Mouse (Mus musculus) hindbrain, embryonic 10.5 days (tissue): ENCODE measurements around the gene Kif3c. TPM values are rescaled to one million over a fixed set of nuclear protein-coding genes. Genes with fewer than 3 reads are reported as not detected.
"Not testable (repeated sequence)": the region's sequence is repeated elsewhere in the genome, so short reads cannot be mapped to it uniquely, and the experiment has no call there.

Experiments
- DNase-seq: peaks from one replicate; pipeline ENCODE4 v3.0.0-alpha.2; 2017; ENCODE audit warnings: low spot score
- H3K27ac ChIP-seq: fragments of 300-500 bp; sonication (generic); 2 replicates; pipeline ENCODE4 v1.5.1; 2016; ENCODE audit warnings: mild to moderate bottlenecking, moderate library complexity
- H3K27me3 ChIP-seq: fragments of 300-500 bp; sonication (generic); 2 replicates; pipeline ENCODE4 v1.6.1; 2016; ENCODE audit warnings: mild to moderate bottlenecking; ENCODE audit not compliant: poor library complexity, insufficient read depth, severe bottlenecking
- H3K36me3 ChIP-seq: fragments of 300-500 bp; sonication (generic); 2 replicates; pipeline ENCODE4 v1.6.1; 2016; ENCODE audit warnings: mild to moderate bottlenecking, moderate library complexity
- H3K4me1 ChIP-seq: fragments of 300-500 bp; sonication (generic); replicated peaks from 2 replicates; pipeline ENCODE4 v1.6.1; 2016; ENCODE audit warnings: mild to moderate bottlenecking
- H3K4me3 ChIP-seq: fragments of 300-500 bp; sonication (generic); 2 replicates; pipeline ENCODE4 v1.5.1; 2016; ENCODE audit warnings: mild to moderate bottlenecking, moderate library complexity
- H3K9me3 ChIP-seq: fragments of 300-500 bp; sonication (generic); 2 replicates; pipeline ENCODE4 v1.6.1; 2016; ENCODE audit warnings: mild to moderate bottlenecking, moderate library complexity
- WGBS: fragments of 180-500 bp; shearing (Covaris S2); methylation state at CpG from one replicate; pipeline ENCODE4 v1.1.7; 2016; 5-methylcytosine and 5-hydroxymethylcytosine counted together
- polyA plus RNA-seq: library from polyadenylated mRNA; unstranded; fragments of >200 nt; fragmentation: Nextera tagmentation; extraction: Ambion mirVana; gene quantifications from 2 replicates; pipeline ENCODE4 v1.2.1, GENCODE M21; 2016

Kif3c gene
- polyA plus RNA-seq, 1 experiment from 2014 or later: 32.5 TPM

DNA sequence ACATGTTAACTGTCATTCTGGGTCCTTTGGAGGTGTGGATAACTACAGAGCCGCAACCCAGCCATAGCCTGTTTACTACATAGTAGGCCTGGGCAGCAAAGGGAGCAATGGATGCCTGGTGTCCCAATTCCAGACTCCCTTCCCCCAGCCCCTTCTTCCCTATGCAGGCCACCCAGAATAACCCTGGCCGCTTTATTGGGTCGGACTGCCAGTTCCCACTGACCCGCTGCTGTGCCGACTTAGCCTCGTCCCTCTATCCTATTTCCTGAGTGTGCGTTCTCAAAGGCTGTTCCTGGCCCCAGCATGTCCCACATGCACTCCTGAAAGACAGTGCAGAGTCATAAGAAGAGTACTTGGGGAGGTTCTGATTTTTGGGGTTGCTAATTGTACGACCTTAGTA lies 32.0 kb downstream of the Kif3c start:
- no peaks in the 10 kb centered on the region for H3K9me3 ChIP-seq
- H3K27me3 ChIP-seq: no peaks in the 10 kb centered on the region
- H3K27ac ChIP-seq: no peak overlapping the region
- H3K4me1 ChIP-seq: peaks cover 4% of the 10 kb centered on the region; the same call in 1 of the 2 replicates
- peaks cover 84% of the 10 kb centered on the region for H3K36me3 ChIP-seq
- WGBS: 92% methylated on average over 8 of the region's 8 CpGs
- DNase-seq: no peak
- H3K4me3 ChIP-seq: no peak overlapping the region

DNA sequence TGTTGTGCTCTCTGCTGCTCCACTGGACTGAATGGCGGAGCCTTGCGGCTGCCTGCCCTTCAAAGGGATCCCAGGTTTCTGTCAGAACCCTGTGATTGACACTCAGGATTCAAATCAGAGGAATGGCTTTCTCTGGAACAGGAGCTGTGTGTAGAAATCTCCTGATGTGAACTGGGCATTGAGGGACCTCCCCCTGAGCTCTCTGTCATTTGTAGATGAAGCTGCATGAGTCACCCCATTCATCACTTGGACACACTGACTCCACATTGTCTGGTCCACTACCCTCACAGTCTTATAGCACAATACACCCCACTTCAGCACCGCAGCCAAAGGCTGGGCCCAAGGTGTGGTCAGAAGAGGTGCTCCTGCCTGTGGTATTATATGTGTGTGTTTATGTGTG lies 40.7 kb downstream of the Kif3c start:
- not testable (repeated sequence) for H3K4me1 ChIP-seq, H3K27me3 ChIP-seq, H3K9me3 ChIP-seq, DNase-seq, H3K27ac ChIP-seq, H3K4me3 ChIP-seq
- peaks cover 68% of the 10 kb centered on the region for H3K36me3 ChIP-seq
- 45% methylated on average over 3 of the region's 3 CpGs for WGBS

DNA sequence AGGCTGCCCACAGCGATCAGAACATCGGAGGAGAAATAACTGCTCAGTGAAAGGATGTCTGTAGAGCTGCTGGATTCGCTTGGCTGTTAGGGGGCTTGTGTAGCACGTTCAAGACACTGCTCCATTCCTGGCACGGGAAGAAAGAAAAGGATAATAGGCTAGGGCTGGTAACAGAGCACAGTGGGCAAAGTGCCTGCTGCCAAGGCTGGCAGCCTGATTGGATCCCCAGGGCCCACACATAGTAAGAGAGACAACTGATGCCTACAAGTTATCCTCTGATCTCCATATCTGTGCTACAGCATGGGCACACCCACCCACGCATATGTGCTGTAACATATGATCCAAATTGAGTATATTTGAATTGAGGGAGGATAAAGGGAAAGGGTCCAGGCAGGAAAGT lies 41.7 kb downstream of the Kif3c start:
- no peak for DNase-seq

DNA sequence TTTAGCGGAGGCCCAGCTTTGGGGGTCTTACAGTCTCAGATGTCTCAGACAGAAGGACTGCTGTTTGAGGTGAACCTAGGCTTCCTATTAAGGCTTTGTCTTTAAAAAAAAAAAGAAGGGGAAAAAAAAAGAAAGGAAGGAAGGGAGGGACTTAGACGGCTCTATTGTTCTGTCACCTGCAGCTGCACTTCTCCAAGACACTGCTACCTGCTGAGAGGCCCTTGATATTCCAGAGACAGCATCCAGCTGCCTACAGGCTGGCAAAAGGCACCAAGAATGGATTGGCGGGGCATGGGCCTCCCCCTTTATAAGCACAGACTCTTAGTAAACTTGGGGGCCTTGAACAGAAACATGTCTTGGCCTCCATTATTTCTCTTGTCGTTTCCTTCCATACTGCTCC lies 50.0 kb downstream of the Kif3c start:
- H3K27ac ChIP-seq: no peak overlapping the region
- no peaks in the 10 kb centered on the region for H3K27me3 ChIP-seq
- H3K36me3 ChIP-seq: peaks cover 56% of the 10 kb centered on the region
- DNase-seq: no peak
- H3K4me3 ChIP-seq: no peak overlapping the region
- peaks cover 6% of the 10 kb centered on the region; the same call in 1 of the 2 replicates for H3K9me3 ChIP-seq
- WGBS: 91% methylated on average over 4 of the region's 4 CpGs
- no peaks in the 10 kb centered on the region for H3K4me1 ChIP-seq

More for the DNA sequence above, 41.7 kb downstream of the Kif3c start:
- peaks cover 66% of the 10 kb centered on the region for H3K36me3 ChIP-seq
- no peaks in the 10 kb centered on the region for H3K27me3 ChIP-seq
- no peaks in the 10 kb centered on the region for H3K9me3 ChIP-seq
- no peak overlapping the region for H3K27ac ChIP-seq
- H3K4me3 ChIP-seq: no peak overlapping the region
- 90% methylated on average over 6 of the region's 6 CpGs for WGBS
- H3K4me1 ChIP-seq: no peaks in the 10 kb centered on the region

DNA sequence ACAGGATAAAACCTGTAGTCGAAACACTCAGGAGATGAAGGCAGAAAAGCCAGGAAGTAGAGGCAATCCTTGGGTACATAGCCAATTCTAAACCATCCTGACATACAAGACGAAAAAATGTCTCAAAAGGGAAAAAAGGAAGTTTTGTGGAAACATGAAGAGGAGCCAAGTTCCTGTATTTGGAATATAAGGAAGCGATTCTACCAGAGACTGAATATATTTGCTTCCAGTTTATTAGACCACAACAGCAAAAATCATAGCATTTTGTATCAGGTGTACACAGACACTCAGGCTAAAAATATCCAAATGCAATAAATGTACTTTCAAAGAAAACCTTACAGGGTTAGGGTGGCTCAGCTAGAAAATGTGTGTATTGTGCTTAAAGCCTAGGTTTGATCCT lies 53.8 kb downstream of the Kif3c start:
- WGBS: 92% methylated on average over 3 of the region's 3 CpGs
- Histone ChIP-seq H3K4me1 (no peaks in the 10 kb centered on the region), H3K4me3 (no peak overlapping the region), H3K27ac (no peak overlapping the region), H3K9me3 (peaks cover 6% of the 10 kb centered on the region; the same call in 1 of the 2 replicates), H3K36me3 (peaks cover 80% of the 10 kb centered on the region), H3K27me3 (no peaks in the 10 kb centered on the region)
- no peak for DNase-seq

DNA sequence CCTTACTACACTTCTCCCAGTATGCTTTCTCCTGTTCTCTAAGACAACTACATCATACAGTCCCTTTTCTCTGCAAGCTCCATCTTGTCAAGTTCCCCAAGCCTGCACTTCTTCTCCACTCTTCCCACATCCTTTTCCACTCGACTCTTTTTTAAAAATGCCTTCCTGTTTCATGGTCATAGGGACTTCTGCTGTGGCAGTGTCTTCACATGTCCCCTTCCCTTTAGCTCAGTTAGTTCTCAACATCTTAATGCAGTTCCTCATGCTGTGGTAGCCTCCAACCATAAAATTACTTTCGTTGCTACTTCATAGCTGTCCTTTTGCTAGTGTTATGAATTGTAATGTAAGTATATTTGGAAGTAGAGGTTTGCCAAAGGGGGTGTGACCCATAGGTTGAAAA lies 55.6 kb downstream of the Kif3c start:
- 90% methylated on average over 2 of the region's 2 CpGs for WGBS
- H3K36me3 ChIP-seq: peaks cover 69% of the 10 kb centered on the region
- DNase-seq: no peak

DNA sequence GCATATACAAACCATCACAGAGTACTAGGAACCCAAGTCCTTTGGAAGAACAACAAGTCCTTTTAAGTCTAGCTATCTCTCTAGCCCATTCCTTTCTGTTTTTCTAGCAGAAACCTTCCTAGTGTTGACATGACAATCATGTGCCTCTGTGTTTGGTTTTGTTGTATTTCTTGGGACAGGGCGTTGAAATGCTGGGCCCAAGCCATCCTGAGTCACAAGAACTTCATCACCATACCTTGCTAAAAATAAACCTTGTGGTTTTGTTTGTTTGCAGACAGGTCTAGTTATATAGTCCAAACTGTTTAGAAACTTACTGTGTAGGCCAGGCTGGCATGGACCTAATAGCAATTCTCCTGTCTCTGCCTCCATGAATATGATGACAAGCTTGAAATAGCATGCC lies 57.9 kb downstream of the Kif3c start:
- no peak for DNase-seq
- 97% methylated on average over 1 of the region's 1 CpGs for WGBS
- no peak overlapping the region for H3K27ac ChIP-seq
- no peaks in the 10 kb centered on the region for H3K9me3 ChIP-seq
- no peak overlapping the region for H3K4me3 ChIP-seq
- peaks cover 48% of the 10 kb centered on the region for H3K36me3 ChIP-seq
- no peaks in the 10 kb centered on the region for H3K27me3 ChIP-seq
- H3K4me1 ChIP-seq: peaks cover 19% of the 10 kb centered on the region

More for the DNA sequence above, 55.6 kb downstream of the Kif3c start:
- H3K4me1 ChIP-seq: peaks cover 14% of the 10 kb centered on the region
- H3K27me3 ChIP-seq: no peaks in the 10 kb centered on the region
- no peak overlapping the region for H3K27ac ChIP-seq
- H3K9me3 ChIP-seq: no peaks in the 10 kb centered on the region
- H3K4me3 ChIP-seq: no peak overlapping the region

DNA sequence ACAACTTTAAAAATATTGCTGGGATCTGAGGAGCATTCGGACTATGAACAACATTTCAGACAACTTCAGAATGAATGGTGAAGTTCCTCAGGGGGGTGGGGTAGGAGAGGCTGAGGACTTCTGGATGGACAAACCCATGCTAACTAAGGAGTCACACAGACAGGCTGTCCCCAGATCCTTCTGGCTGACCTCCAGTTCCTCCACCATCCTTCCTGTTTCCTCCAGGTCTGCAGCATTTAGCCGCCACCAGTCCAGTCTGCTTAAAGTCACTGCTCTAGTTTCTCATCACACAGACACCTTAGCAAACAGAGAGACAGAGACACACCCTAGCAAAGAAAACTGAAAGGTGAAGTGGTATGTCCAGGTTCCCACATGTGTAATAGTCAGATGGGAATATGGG lies 59.2 kb downstream of the Kif3c start:
- H3K4me3 ChIP-seq: no peak overlapping the region
- H3K27ac ChIP-seq: no peak overlapping the region
- 89% methylated on average over 2 of the region's 2 CpGs for WGBS
- no peaks in the 10 kb centered on the region for H3K27me3 ChIP-seq
- H3K4me1 ChIP-seq: peaks cover 25% of the 10 kb centered on the region
- no peak for DNase-seq
- no peaks in the 10 kb centered on the region for H3K9me3 ChIP-seq
- H3K36me3 ChIP-seq: peaks cover 40% of the 10 kb centered on the region

DNA sequence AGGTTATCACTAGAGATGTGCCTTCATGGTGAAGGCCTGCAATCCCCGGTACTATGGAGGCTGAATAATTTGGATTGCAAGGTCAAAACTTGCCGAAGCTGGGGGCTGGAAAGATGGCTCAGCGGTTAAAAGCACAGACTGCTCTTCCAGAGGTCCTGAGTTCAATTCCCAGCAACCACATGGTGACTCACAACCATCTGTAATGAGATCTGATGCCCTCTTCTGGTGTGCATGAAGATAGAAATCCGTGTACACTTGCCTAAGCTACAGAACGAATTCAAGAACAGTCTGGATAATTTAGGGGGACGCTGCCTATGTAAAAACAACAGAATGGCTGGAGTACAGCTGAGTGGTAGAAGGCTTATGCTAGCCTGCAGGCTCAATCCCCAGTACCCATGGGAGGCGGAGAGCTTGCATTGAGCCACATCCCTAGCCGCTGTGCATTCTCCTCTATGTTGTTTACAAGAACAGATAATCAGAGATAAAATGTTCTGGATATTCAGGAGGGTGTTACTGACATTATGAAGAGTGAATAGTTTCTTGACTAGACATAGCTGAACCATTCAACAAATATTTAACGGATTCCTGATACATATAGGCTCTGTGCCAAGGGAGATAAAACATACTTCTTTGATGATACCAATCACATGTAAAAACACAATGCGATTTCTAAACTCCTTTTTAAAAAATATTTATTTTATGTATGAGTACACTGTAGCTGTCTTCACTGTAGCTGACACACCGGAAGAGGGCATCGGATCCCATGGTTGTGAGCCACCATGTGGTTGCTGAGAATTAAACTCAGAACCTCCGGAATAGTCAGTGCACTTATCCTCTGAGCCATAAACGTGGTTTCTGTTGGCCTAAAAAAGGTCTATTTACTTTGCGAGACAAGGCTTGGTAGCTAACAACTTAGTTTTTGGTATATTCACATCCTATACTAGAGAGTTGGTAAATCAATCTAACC lies 60.7 kb downstream of the Kif3c start:
- H3K27ac ChIP-seq: peak overlapping the region; percentile 97
- peak overlapping the region; percentile 76 for H3K4me3 ChIP-seq
- DNase-seq: peak; percentile 19
- H3K4me1 ChIP-seq: peaks cover 25% of the 10 kb centered on the region
- no peaks in the 10 kb centered on the region for H3K27me3 ChIP-seq
- 49% methylated on average over 15 of the region's 15 CpGs for WGBS
- no peaks in the 10 kb centered on the region for H3K9me3 ChIP-seq
- peaks cover 34% of the 10 kb centered on the region for H3K36me3 ChIP-seq

DNA sequence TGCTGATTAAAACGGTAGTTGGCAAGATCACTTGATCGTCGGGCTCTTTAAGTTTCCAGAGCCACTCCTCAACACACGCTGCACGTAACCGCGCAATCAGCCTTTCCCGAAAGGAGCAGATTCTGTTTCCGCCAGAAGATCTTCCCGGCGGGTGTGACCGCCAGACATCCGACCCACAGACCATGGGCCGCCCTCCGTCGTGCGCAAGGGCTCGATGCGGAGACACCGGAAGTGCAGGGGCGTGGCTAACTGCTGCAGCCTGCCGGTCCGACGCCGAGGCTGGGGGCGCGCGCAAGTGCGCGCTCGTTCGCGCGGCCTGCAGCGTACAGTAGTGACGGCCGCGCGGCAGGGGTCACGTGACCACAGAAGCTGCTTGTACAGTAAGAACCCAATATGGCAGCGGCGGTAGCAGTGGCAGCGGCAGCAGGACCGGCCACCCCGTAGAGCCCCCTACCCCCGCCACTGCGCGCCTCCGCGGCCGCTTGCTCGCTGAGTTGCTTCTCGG lies 61.6 kb downstream of the Kif3c start, which contains the start of gene Asxl2:
Asxl2 (plus strand) TSS at position 328 of the 505 bp plus-strand sequence.
- H3K9me3 ChIP-seq: no peaks in the 10 kb centered on the region
- under 1% methylated on average over 53 of the region's 53 CpGs for whole genome bisulfite sequencing
- DNase-seq: peak; percentile 98
- peak within 1 kb of the TSS; percentile 97 for H3K27ac ChIP-seq
- H3K4me1 ChIP-seq: peaks cover 25% of the 10 kb centered on the region
- peaks cover 29% of the 10 kb centered on the region for H3K36me3 ChIP-seq
- H3K4me3 ChIP-seq: peak within 1 kb of the TSS; percentile 76
- no peaks in the 10 kb centered on the region for H3K27me3 ChIP-seq

DNA sequence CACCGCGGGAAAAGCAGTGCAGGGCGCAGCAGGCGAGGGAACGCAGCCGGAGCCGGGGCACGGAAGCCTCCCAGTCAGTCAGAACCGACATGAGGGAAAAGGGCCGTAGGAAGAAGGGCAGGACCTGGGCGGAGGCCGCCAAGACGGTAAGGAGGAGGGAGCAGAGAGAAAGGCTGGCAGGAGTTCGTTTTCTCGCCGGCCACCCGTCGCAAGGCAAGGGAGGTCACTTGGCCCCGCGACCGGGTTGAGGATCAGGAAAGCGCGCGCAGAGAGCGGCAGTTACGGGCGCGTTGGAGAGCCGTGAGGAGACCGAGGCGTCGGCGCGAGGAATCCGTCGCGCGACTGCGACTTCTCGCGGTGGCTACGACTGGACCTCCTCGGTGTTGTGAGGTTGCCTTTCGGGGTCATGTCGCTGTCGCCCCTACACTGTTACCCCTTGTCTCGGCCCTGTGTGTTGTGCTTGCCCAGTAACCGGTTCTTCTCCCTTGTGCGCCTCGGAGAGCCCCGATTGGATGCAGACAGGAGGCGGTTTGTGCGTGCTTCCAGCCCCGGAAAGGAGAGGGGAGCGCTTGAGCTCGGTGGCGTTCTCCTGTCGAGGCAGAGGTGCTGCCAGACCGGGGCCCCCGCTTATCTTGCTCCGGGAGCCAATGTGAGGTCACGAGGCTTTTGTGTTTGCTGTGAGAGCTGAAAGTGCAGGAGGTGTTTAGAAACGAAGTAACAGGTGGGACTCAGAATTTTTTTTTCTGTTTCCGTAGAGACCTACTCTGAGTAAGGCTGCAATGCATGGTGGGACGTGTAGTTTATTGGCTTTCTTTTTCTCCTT lies 62.3 kb downstream of the Kif3c start:
- Histone ChIP-seq H3K36me3 (peaks cover 25% of the 10 kb centered on the region), H3K27ac (peak overlapping the region; percentile 97), H3K9me3 (no peaks in the 10 kb centered on the region), H3K27me3 (no peaks in the 10 kb centered on the region), H3K4me1 (peaks cover 25% of the 10 kb centered on the region), H3K4me3 (peak overlapping the region; percentile 76)
- DNase-seq: peak; percentile 78
- WGBS: under 1% methylated on average over 65 of the region's 65 CpGs

DNA sequence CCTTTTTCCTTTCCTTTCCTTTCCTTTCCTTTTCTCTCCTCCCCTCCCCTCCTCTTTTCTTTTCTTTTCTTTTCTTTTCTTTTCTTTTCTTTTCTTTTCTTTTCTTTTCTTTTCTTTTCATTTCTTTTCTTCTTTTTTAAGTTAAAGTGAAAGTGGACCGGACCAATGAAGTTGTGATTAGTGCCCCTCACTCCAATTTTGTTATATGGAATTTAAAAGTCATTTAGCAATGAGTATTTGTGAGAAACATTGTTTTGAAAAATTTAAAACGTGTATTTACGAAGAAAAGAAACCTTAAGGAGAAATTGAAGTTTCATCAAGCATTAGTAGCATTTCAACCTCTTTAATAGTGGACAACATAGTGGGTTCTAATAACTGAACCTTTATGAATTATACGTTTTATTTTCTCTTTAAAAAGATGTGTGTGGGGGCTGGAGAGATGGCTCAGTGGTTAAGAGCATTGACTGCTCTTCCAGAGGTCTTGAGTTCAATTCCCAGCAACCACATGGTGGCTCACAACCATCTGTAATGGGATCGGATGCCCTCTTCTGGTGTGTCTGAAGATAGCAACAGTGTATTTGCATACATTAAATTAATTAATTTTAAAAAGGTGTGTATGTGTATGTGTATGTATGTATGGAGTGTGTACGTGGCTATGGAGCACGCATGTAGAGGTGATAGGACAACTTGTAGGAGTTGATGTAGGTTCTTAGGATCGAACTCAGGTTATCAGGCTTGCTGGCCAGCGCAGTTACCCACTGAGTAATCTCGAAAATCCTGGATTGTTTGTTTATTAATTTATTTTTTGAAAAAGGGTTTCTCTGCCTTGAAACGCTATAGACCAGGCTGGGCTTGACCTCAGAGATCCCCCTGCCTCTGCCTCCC lies 63.2 kb downstream of the Kif3c start:
- 66% methylated on average over 11 of the region's 11 CpGs for WGBS
- peaks cover 25% of the 10 kb centered on the region for H3K4me1 ChIP-seq
- H3K27ac ChIP-seq: peak overlapping the region; percentile 97; the same call in 1 of the 2 replicates
- DNase-seq: no peak
- H3K9me3 ChIP-seq: no peaks in the 10 kb centered on the region
- H3K4me3 ChIP-seq: peak overlapping the region; percentile 76
- H3K36me3 ChIP-seq: peaks cover 17% of the 10 kb centered on the region
- no peaks in the 10 kb centered on the region for H3K27me3 ChIP-seq
